Mouse (Mus musculus) liver, adult 2 months (tissue): Measurements from ENCODE around the gene Dctn1. TPM values are rescaled to one million over a fixed set of nuclear protein-coding genes. Genes with fewer than 3 reads are reported as not detected.
"Not testable (repeated sequence)": the region's sequence is repeated elsewhere in the genome, so short reads cannot be mapped to it uniquely, and the experiment has no call there.

Experiments used
- DNase-seq: peaks from one replicate; pipeline ENCODE4 v3.0.0-alpha.2; 2011; ENCODE audit warnings: low read depth, low spot score; ENCODE audit errors: extremely low read depth
- H3K27ac ChIP-seq: fragments of 200-500 bp; replicated peaks from 2 replicates; pipeline ENCODE4 v1.5.1; 2012; ENCODE audit warnings: low read depth, mild to moderate bottlenecking, control low read depth, inconsistent platforms, low read length; ENCODE audit not compliant: insufficient read depth
- H3K27me3 ChIP-seq: fragments of 200-500 bp; 2 replicates; pipeline ENCODE4 v1.6.1; 2012; ENCODE audit warnings: mild to moderate bottlenecking, moderate library complexity, low read length, inconsistent platforms; ENCODE audit not compliant: control insufficient read depth, insufficient read depth
- H3K36me3 ChIP-seq: fragments of 200-500 bp; 2 replicates; pipeline ENCODE4 v1.6.1; 2012; ENCODE audit warnings: low read length, inconsistent platforms; ENCODE audit not compliant: control insufficient read depth, insufficient read depth
- H3K4me1 ChIP-seq: fragments of 200-500 bp; 2 replicates; pipeline ENCODE4 v1.6.1; 2011; ENCODE audit warnings: low read length; ENCODE audit not compliant: control insufficient read depth, insufficient read depth
- H3K4me3 ChIP-seq: fragments of 200-500 bp; 2 replicates; pipeline ENCODE4 v1.5.1; 2011; ENCODE audit warnings: low read depth, mild to moderate bottlenecking, control low read depth, low read length, moderate library complexity; ENCODE audit not compliant: insufficient read depth
- H3K79me2 ChIP-seq: fragments of 200-500 bp; 2 replicates; pipeline ENCODE4 v1.6.1; 2012; ENCODE audit warnings: inconsistent platforms, mild to moderate bottlenecking, low read length, moderate library complexity; ENCODE audit not compliant: control insufficient read depth, insufficient read depth
- H3K9ac ChIP-seq: fragments of 200-500 bp; 2 replicates; pipeline ENCODE4 v1.6.1; 2012; ENCODE audit warnings: low read depth, mild to moderate bottlenecking, control low read depth, inconsistent platforms, low read length
- CTCF ChIP-seq: fragments of 200-500 bp; IDR thresholded peaks from 2 replicates; pipeline ENCODE4 v1.5.1; 2011; ENCODE audit warnings: low read depth, low read length, control low read depth
- POLR2A ChIP-seq: fragments of 200-500 bp; IDR thresholded peaks from 2 replicates; pipeline ENCODE4 v1.6.1; 2011; ENCODE audit warnings: low read length, control low read depth; ENCODE audit not compliant: insufficient read depth; ENCODE audit errors: extremely low read depth
- whole genome bisulfite sequencing: fragments of 180-500 bp; shearing (Covaris S2); methylation state at CpG from one replicate; pipeline ENCODE4 v1.1.7; 2018; 5-methylcytosine and 5-hydroxymethylcytosine counted together
- polyA plus RNA-seq: library from polyadenylated mRNA; depleted of rRNA; stranded (reverse); fragments of >200 nt; gene quantifications from 2 replicates; pipeline ENCODE4 v1.2.3, GENCODE M21; 2012
- total RNA-seq: library from RNA; depleted of rRNA; stranded (reverse); fragments of >200 nt; gene quantifications from 2 replicates; pipeline ENCODE4 v1.2.3, GENCODE M21; 2014

Dctn1 gene
- total and polyA plus RNA-seq, 2 experiments = 13.5 to 36.0 TPM

GRCm38 (mm10) chr6:83155552-83156238 lies 10.0 kb upstream of the Dctn1 start:
- TF ChIP-seq POLR2A = no peak
- no peak for TF ChIP-seq CTCF
- Histone ChIP-seq H3K9ac (peak overlapping the region; percentile 56), H3K4me1 (peaks cover 6% of the 10 kb centered on the region; the same call in 1 of the 2 replicates), H3K27me3 (no peaks in the 10 kb centered on the region), H3K36me3 (no peaks in the 10 kb centered on the region), H3K4me3 (peak overlapping the region; percentile 65), H3K27ac (no peak overlapping the region), H3K79me2 (no peaks in the 10 kb centered on the region)
- DNase-seq = no peak
- 16% methylated on average over 23 of the region's 23 CpGs for WGBS

- Histone ChIP-seq H3K4me3 (peak within 1 kb of the TSS; percentile 65), H3K27ac (no peak within 1 kb of the TSS), H3K9ac (peak within 1 kb of the TSS; percentile 56), H3K79me2 (no peaks in the 10 kb centered on the region), H3K27me3 (no peaks in the 10 kb centered on the region), H3K36me3 (no peaks in the 10 kb centered on the region), H3K4me1 (peaks cover 6% of the 10 kb centered on the region; the same call in 1 of the 2 replicates)
- TF ChIP-seq POLR2A = no peak
- no peak for TF ChIP-seq CTCF
- no peak for DNase-seq
- 2% methylated on average over 32 of the region's 32 CpGs for whole genome bisulfite sequencing
Observed at GRCm38 (mm10) chr6:83156259-83156684, 9.4 kb upstream of the Dctn1 start, which contains the start of the genes Wdr54 and 1700003E16Rik. Gene Wdr54, minus strand, starts transcription at chr6:83156397. Gene 1700003E16Rik, plus strand, starts transcription at chr6:83156404.

GRCm38 (mm10) chr6:83159456-83159855 lies 6.3 kb upstream of the Dctn1 start:
- H3K79me2 ChIP-seq = not testable (repeated sequence)
- WGBS = 32% methylated on average over 3 of the region's 3 CpGs

GRCm38 (mm10) chr6:83161442-83161841 lies 4.3 kb upstream of the Dctn1 start:
- Histone ChIP-seq H3K9ac (peak overlapping the region; percentile 84), H3K27ac (no peak overlapping the region), H3K4me3 (peak overlapping the region; percentile 44; the same call in 1 of the 2 replicates), H3K36me3 (no peaks in the 10 kb centered on the region), H3K27me3 (no peaks in the 10 kb centered on the region), H3K79me2 (peaks cover 6% of the 10 kb centered on the region; the same call in 1 of the 2 replicates), H3K4me1 (peaks cover 5% of the 10 kb centered on the region; the same call in 1 of the 2 replicates)
- 43% methylated on average over 19 of the region's 19 CpGs for WGBS
- TF ChIP-seq CTCF (no peak), POLR2A (no peak)
- DNase-seq = no peak

More at GRCm38 (mm10) chr6:83159456-83159855, 6.3 kb upstream of the Dctn1 start:
- not testable (repeated sequence) for H3K27ac ChIP-seq, H3K9ac ChIP-seq, H3K4me3 ChIP-seq, H3K27me3 ChIP-seq, H3K36me3 ChIP-seq, H3K4me1 ChIP-seq
- peak; percentile 50 for DNase-seq
- 0 out of 2 replicates have a peak, but pooled peaks have one; percentile 11 for TF ChIP-seq CTCF

- peak; percentile 72 for DNase-seq
- H3K27me3 ChIP-seq = no peaks in the 10 kb centered on the region
Observed at GRCm38 (mm10) chr6:83161921-83162641, 3.6 kb upstream of the Dctn1 start.

More at GRCm38 (mm10) chr6:83161921-83162641, 3.6 kb upstream of the Dctn1 start:
- H3K36me3 ChIP-seq = no peaks in the 10 kb centered on the region
- peak overlapping the region; percentile 68 for H3K27ac ChIP-seq
- WGBS = 1% methylated on average over 49 of the region's 49 CpGs
- peak overlapping the region; percentile 44 for H3K4me3 ChIP-seq
- peak overlapping the region; percentile 84 for H3K9ac ChIP-seq
- H3K4me1 ChIP-seq = peaks cover 5% of the 10 kb centered on the region; the same call in 1 of the 2 replicates
- TF ChIP-seq CTCF (peak; percentile 20; the same call in 1 of the 2 replicates), POLR2A (0 out of 2 replicates have a peak, but pooled peaks have one; percentile 52)
- H3K79me2 ChIP-seq = peaks cover 6% of the 10 kb centered on the region; the same call in 1 of the 2 replicates
